Mouse (Mus musculus): ENCODE data around the gene Pitpnm2. TPM values are rescaled to one million over a fixed set of nuclear protein-coding genes. Genes with fewer than 3 reads are reported as not detected.

Pitpnm2 gene
- total RNA-seq, 2 experiments from 2014 or later: 202 to 237 TPM

DNA sequence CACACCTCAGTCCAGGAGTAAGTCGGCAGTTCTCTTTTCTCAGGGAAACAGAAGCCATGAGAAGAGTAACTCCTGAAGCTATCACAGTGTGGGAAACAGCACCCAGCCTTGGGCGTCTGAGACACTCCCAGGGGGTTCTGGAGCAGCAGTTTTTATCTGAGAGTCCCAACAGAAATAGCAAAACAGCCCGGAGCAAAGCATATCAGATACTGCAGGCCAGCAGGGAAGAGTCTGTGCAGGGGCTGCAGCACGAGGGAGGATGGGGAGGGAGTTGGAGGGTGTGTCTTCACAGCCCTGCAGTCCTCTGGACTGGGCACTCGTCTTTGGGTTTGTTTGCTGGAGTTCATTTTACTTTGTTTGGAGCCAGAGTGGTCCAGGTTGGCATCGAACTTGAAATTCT is 39.7 kb downstream of the Pitpnm2 start:
- no peak for DNase-seq (ENCODE audit: low spot score in 2 of 2)
- intact Hi-C loops (cut with DNase I): no loop called here

DNA sequence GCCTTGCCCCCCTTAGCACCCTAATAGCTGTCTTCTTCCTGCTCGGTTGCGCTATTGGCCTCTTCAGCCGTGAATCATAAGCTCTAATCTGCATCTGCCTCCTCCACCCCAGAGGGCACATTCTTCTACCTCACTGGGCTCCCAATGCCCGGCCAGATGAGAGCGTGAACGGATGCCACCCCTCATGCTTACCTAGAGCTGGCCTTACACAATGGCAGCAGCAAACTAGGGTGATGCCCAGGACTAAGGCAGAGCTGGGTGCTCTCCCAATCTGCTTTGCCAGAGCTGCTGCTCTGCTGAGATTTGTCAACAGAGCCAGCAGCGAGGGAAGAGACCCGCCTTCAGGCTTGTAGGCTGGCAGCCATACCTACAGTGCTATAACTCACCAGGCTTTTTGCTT is 41.5 kb downstream of the Pitpnm2 start:
- intact Hi-C loops (cut with DNase I): no loop called here
- DNase-seq (ENCODE audit: low spot score in 2 of 2): peak in 1 of 2 experiments; percentile 49

DNA sequence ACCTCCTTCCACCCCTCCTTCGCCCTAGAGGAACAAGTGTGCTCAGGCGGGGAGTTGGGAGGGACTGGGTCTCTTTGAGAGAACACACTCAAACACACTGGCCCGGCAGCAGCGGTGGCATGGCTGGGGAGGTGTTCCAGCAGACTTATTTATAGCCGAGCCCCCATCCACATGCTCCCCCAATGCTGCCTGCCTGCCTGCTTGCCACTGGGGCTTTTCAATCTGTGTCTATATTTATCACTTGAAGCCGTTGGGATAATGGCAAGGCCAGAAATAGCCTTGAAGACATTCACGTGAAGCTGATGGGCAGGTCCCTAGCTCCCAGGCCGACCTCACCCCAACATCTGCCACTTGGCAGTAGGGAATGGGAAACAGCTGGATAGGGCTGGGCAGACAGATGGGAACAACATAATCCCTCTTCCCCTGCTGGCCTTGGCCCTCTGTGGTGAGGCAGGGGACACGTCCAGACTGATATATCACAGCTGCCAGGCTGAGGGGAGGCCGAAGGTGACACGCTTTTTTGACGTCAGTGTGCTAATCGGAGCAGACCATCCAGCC is 43.0 kb downstream of the Pitpnm2 start:
- intact Hi-C loops (cut with DNase I): no loop called here
- peak in 1 of 2 experiments; percentile 49 for DNase-seq (ENCODE audit: low spot score in 2 of 2)

DNA sequence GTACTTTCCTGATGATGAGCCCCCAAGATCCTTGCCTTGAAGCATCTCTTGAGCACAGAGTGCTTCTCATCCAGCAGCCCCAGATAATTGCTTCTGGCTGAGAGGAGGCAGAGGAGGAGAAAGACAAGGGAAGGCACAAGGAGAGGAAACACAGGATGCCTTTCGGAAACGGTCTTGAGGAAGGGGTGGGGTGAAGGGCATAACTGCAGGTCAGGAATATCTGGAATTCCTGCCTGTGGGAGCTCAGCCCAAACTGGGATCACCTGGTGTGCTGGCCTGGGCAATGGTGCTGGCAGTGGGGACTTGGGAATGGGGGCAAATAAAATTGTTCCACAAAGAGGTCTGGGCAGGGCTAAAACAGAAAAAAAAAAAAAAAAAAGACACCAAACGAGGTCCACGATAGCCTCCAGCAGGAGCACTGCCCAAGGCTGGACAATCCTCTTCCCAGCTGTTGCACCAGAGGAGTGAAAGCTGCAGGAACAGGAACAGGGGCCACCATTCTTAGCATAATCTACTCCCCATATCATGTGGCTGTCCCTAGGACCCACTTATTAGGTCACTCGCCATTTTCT is 43.7 kb downstream of the Pitpnm2 start:
- intact Hi-C loops (cut with DNase I): no loop called here

DNA sequence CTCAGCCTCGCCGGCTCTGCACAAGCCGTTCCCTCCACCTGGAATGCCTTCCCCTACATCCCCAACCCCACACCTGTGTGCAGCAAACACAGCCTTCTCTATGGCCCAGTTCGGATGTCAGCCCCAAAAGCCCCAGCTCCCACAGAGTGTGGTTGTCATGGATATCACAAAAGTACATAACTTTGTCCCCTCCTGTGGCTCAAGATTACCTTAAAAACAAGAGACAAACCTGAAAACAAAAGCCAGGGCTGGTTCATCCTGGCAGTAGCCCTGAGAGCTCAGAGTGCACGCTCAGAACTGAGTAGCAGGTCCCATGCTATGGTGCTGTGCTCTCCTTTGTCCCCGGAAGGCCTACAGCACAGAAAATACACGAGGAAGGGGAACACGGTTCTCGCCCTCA is 44.3 kb downstream of the Pitpnm2 start:
- no peak for DNase-seq (ENCODE audit: low spot score in 2 of 2)
- intact Hi-C loops (cut with DNase I): no loop called here

More for the DNA sequence above, 43.7 kb downstream of the Pitpnm2 start:
- DNase-seq (ENCODE audit: low spot score in 2 of 2): no peak

DNA sequence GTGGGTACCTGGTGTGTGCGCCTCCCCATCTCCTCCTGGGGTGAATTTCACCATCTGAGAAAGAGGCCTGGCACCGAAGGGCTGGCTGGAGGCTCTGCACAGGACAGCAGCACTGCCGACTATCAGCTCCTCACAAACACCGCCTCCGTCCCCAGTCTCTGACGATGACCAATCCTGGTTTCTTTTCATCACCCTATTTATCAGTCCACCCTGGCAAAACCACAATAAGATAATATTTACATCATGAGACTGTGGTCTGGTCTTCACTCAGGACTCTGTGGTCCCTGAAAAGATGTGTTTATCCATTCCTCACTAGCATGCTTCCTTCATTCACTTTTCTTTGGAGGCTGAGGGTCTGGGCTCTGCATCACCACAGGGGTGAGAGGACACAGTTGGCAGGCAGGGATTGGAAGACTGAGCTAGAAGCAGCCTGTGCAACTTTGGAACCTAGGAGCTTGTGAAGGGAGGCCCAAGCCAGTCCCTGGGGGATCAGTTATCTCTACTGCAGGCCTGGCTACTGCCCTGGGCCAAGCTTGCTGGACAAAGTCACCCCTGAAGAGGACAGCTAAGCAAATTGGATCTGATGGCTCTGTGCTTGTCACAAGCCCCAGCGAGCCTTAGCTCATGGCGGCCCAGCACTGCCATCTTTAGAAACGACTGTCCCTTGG is 45.3 kb downstream of the Pitpnm2 start:
- intact Hi-C loops (cut with DNase I): no loop called here
- no peak for DNase-seq (ENCODE audit: low spot score in 2 of 2)

DNA sequence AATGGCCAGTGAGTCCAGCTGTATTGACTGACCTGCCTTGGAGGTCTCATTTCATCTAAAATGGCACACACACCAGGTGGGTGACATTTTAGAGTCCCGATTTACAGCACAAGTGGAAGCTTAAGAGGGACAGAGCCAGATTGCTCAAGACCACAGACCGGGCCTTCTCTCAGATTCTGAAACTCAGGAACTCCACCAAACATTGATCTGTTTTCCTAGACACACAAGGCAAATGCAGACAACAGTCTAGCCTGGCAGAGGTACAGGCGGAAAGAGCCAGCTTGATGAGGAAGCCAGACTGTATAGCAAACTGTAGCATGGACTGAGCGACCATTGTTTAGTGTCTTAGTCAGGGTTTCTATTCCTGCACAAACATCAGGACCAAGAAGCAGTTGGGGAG is 46.3 kb downstream of the Pitpnm2 start:
- intact Hi-C loops (cut with DNase I): no loop called here

DNA sequence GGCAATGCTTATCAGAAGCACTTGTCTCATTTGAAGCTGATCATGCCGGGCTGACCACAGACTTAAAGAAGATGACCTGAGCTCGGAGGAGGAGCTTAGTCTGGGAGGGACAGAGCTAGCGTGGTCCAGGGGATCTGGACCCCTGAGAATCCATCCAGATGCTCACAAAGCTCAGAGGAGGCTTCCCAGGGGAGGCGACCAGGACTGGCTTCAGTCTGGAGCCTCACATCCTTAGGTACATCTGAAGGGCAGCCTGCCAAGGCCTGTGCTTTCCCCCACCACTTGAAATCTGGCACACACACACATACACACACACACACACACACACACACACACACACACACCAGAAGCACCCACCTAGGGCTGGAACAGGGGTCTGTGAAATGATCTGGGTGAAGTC is 47.5 kb downstream of the Pitpnm2 start:
- intact Hi-C loops (cut with DNase I): no loop called here
- DNase-seq (ENCODE audit: low spot score in 2 of 2): no peak

More for the DNA sequence above, 46.3 kb downstream of the Pitpnm2 start:
- DNase-seq (ENCODE audit: low spot score in 2 of 2): no peak

DNA sequence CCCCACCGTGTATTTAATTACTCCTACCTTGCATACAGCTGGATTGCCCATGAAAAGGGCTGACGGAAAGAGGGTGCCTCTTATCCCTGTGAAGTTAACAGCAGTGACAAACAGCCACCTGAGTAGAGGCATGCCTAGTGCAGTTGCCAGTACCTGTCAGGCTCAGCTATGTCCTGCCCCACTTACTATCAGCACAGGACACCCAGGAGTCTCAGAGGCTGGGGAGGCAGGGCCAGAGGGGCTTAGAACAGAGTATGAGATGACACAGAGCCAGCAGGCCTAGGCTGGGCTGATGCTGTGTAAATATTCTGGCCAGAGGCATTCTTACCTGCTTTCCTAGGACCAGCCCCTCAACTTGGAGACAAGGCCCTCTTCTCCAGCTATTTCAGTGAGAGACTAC is 48.0 kb downstream of the Pitpnm2 start:
- no peak for DNase-seq (ENCODE audit: low spot score in 2 of 2)
- intact Hi-C loops (cut with DNase I): no loop called here

DNA sequence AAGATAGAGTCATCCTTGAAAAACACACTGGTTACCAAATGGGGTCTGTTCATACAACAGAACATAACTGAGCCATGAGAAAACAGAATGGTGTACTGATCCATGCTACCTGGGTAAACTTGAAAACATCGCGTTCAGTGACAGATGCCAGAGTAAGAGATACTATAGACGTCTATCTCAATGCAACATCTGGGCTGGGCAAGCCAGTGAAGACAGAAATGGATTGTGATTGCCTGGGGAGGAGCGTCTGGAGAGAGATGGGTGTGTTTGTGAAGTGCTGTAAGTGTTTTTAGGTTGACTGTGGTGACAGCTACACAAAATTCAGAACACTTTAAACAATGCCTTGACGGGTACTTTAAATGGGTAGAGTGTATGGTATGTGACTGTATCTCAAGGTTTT is 48.7 kb downstream of the Pitpnm2 start:
- DNase-seq (ENCODE audit: low spot score in 2 of 2): no peak
- intact Hi-C loops (cut with DNase I): no loop called here

DNA sequence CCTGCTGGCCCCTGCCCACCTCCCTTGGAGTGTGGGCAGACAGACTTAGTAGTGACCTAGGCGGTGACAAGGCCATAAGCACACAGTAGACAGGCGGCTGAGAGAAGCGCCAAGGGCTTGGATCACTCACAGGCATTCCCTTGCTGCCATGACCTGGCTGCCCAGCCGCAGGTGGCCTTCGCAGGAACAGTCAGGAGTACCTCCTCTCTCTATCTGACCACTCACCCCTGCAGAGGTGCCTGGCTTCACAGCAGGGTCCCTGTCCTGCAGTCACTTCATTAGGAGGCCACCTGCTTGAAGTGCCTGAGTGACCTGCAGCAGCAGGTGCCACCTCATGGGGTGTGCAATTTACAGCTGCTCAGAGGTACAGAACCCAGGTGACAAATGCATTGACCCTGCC is 50.4 kb downstream of the Pitpnm2 start:
- DNase-seq (ENCODE audit: low spot score in 2 of 2): no peak
- intact Hi-C loops (cut with DNase I): no loop called here

DNA sequence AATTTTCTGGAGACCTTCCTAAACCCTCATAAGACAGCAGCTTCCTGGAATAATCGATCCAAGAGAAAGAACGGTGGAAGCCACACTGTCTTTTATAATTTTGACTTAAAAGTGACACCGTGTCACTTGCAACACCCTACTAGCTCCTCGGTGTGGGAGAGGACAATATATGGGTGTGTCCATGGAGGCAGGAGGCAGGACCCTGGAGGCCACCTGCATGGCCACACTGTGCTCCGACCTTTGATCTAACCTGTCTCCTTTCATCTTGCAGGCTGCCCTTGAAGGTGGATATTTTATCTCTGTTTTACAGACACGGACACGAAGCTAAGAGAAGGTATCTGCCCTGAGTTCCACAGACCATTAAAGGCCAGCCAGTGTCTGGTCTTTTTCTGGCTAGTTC is 51.1 kb downstream of the Pitpnm2 start:
- intact Hi-C loops (cut with DNase I): no loop called here
- DNase-seq (ENCODE audit: low spot score in 2 of 2): no peak

DNA sequence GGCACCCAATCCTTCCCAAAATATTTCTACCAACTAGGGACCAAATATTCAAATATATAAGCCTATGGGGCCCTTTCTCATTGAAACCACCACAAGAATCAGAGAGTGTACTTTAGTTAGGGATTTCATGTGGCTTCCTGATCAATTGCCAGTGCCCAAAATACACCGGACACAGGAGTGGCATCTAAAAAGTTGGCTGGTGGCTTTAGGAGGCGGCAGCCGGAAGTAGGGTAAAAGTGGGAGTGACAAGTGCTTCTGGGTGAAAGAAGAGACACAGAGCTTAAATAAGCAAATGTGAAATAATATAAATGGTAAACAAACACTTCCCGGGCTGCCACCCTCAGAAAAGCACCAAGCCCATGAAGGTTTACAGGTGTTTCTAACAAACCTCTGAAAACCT is 53.5 kb downstream of the Pitpnm2 start:
- intact Hi-C loops (cut with DNase I): no loop called here

DNA sequence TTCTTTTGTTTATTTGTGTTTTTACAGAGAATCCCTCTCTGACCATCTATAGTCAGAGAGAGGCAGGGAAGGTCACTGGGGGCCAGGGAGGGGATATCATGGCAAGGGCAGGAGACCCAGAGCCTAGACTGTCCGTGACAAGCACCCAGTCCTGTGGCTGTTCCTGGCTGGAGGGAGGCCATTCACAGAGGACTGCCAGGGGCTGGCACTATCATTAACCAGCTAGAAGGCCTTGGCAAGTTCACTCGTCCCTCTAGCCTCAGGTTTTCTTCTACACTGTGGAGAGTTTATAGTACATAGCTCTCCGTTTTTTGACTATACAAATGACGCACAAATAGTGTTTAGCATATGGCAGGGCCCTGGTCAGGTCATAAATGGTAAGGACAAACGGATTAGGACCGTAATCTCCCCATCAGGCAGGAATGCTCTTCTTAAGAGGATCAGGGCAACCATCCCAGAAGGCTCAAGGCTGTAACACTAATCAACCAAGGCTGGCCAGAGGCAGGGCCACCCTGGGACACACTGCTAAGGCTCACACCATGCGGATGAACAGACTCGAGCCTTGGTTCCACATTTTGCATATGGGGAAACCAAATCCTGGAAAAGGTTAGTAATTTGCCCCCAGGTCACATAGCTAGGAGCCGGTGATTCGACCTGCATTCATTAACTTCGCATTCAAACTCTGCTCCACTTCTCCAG is 55.0 kb downstream of the Pitpnm2 start:
- no peak for DNase-seq (ENCODE audit: low spot score in 2 of 2)
- intact Hi-C loops (cut with DNase I): no loop called here

More for the DNA sequence above, 53.5 kb downstream of the Pitpnm2 start:
- DNase-seq (ENCODE audit: low spot score in 2 of 2): no peak

DNA sequence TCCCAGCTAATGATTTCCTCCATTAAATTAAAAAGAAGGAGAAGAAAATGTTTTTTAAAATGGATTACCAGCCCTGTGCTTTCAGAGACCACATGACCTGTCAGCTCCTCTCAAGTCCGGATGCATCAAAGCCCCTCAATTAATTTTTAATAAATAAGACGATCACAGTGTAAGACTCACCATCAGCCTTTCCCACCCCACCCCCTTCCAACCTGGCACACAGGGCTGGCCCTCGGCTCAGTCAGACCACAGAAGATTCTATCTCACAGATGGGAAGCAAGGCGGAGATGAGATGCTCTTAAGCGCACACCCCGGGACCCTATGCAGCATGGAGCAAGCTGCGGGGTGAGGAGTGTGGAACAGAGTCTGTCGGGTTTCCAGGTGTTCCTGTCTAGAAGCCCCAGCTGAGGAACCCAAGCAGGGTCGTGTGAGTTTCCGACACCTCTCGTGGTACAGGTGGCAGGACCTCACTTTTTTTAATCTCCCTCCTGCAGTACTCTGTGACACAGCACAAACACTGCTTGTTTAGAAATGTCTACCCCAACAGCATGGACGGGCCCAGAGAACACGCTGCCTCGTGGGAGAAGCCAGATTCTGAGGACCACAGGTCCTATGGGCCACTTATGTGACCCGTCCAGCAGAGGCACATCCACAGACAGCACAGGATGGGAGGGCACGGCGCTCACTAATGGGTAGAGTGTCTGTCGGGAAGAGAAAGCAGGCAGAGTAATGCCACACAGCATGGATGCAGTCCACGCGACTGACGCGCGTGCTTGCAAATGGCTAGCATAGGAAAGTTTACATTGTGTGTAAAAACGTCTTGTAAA is 56.1 kb downstream of the Pitpnm2 start:
- intact Hi-C loops (cut with DNase I): no loop called here
- no peak for DNase-seq (ENCODE audit: low spot score in 2 of 2)

DNA sequence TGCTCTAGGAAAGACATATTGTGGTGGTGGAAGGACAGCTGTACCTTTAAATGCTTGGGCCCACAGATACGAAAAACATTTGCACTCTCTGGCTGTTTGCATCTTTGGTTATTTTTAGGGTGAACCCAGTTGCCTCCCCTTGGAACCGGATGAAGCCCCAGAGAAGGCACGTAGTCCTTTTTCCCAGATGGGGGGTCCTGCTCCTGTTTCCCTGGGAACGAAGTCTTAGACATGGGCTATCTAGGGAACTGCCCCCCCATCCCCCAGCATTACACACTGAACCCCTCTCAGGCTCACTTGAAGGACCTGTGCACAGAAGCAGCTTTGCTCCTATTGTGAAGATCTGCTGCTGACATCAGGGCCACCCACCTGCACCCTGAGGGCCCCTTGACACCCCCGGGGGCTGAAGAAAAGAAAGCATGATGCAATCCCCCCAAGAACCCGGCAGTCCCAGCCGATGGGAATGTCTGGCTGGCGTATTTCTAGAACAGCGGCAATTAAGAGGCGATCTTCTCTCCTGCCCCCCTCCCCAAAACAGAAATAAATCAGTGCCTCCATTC is 56.8 kb downstream of the Pitpnm2 start:
- intact Hi-C loops (cut with DNase I): no loop called here
- DNase-seq (ENCODE audit: low spot score in 2 of 2): no peak

DNA sequence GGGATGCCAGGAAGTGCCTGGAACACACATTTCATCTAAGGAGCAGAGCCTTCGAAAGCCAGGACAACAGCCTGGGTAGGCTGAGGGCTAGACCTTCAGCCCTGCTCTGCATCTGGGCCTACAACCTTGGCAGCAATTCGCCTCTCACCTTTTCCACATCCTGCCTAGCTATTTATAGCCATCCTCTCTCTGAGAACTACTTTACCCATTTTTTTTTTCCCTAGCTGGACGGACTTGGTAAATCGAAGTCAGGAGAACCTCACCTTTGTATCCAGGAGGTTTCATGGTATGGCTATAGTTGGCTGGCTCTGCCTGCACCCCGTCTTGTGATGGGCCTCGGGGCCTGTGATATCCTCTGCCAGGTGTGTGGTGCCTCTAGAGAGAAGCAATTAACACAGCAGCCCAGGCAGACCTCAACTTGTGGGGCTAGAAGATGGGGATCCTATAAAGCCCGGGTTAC is 57.3 kb downstream of the Pitpnm2 start:
- DNase-seq (ENCODE audit: low spot score in 2 of 2): no peak
- intact Hi-C loops (cut with DNase I): no loop called here

DNA sequence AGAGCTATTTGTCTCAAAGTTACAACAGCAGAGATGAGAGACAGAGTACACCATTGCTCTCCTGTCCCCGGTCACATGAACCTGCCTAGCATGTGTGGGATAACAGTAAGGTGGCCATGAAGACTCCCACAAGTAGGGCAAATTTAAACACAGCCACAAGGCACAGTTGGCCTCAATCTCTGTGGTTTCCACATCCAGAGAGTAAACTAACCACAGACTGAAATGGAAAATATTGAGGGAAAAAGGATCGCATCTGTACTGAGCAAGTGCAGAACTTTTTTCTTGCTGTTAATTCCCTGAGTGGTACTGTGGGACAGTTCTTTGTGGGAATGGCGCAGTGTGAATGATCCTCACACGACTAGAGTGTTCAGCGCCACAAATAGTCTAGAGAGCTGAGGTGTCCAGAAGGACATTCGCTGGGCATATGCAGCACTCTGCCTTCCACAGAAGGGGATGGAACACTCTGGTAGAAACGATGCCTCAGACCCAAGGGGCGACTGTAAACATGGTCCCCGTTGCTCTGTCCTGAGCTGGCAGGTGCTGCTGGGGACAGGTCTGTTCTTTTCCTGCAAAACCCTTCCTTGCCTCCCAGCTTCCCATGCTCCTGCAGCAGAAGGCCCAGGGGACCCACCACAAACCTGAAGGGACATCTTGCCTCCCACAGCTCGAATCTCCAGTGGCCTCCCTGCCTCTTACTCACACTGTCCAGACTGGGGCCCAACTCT is 59.3 kb downstream of the Pitpnm2 start:
- no peak for DNase-seq (ENCODE audit: low spot score in 2 of 2)
- intact Hi-C loops (cut with DNase I): no loop called here

DNA sequence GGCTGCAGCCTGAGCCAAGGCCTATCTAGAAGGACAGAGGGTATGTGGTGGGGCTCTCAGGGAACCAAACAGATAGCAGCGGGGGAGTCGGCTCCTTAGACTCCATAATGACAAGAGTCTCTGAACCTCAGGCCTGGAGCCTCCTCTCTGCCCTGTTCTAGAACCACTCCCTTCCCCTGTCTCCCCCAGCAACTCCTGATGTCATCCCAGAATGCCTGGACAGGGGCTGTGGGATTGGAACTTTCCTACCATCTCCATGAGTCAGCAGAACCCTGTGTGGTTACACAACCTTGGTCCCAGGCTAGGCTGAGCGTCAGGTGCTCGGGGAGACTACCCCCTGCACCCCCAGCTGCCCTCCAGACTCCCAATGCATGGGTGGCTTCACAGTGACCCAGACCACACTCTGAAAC is 60.0 kb downstream of the Pitpnm2 start:
- no peak for DNase-seq (ENCODE audit: low spot score in 2 of 2)
- intact Hi-C loops (cut with DNase I): no loop called here

Data from left cerebral cortex, postnatal 14 days (tissue).